Mouse (Mus musculus): ENCODE results near the gene Shroom2. TPM values are rescaled to one million over a fixed set of nuclear protein-coding genes. Genes with fewer than 3 reads are reported as not detected.
A peak's percentile ranks its signal among the peaks of the same experiment; 100 is the strongest.

The Shroom2 gene
- polyA plus RNA-seq, 1 experiment from 2014 or later, result 5.9 TPM

DNA sequence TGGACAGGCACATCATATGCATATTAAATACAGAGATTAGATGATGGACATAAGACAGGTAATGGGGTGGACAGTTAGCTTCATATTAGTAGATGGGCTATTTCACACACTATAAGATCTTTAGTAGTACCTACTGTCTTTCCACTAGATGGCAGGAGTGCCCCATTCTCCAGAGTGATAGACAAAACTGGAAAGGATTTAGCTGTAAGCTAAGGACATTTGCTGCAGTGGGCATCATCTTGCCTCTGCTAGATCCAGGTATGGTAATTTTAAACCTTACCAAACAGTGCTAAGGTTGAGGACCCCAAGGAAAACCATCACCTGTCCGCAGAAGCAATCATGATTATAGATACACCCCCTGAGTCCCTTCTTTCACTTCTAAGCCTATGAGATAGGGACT is 150.8 kb downstream of the Shroom2 start:
- H3K36me3 ChIP-seq (ENCODE audit: insufficient read depth, low read length), result no peaks in the 10 kb centered on the region
- H3K9me3 ChIP-seq (replicated peaks; ENCODE audit: low read length), result no peaks in the 10 kb centered on the region
- H3K4me3 ChIP-seq (replicated peaks; ENCODE audit: low read depth, low read length), result no peak overlapping the region
- H3K4me2 ChIP-seq (ENCODE audit: low read length), result no peak overlapping the region
- TF ChIP-seq CTCF (IDR thresholded peaks at IDR 0.05; ENCODE audit: low read depth), result peak; percentile 76
- no peak overlapping the region for H3K27ac ChIP-seq
- H3K27me3 ChIP-seq (ENCODE audit: insufficient read depth, low read length), result no peaks in the 10 kb centered on the region
- ATAC-seq (replicated peaks; ENCODE audit: low FRiP score, low read depth) (no peak; the same call in 1 of the 2 replicates), DNase-seq (ENCODE audit: low spot score) (peak; percentile 57)
- 89% methylated on average over 1 of the region's 1 CpGs for WGBS
- H3K4me1 ChIP-seq (replicated peaks; ENCODE audit: insufficient read depth, low read length), result no peaks in the 10 kb centered on the region
- no peak overlapping the region for H3K9ac ChIP-seq (ENCODE audit: low read depth, low read length)

DNA sequence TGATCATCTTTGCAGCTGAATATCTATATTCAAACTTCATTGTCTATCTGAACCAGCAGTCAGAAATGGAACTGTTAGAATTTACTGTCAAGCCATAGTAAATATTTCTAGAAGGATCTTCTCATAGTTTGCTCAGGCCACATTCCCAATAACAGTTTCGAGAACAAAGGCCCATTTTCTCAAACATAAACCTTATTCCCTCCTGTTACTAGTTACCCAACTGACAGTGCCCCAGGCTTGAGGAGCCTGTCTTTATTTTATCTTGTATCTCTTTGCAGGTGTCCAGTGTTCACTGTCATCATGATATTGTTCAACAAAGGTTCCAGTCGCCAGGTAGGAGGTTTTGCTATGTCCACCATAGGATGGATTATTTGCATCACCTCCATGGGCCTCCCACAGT is 206.2 kb downstream of the Shroom2 start, which contains the start of gene Cldn34a:
Gene Cldn34a, plus strand, starts transcription at position 301 of the 400 bp plus-strand sequence.
- Histone ChIP-seq H3K4me1 (replicated peaks; ENCODE audit: insufficient read depth, low read length) (no peaks in the 10 kb centered on the region), H3K36me3 (ENCODE audit: insufficient read depth, low read length) (no peaks in the 10 kb centered on the region), H3K4me2 (ENCODE audit: low read length) (no peak within 1 kb of the TSS), H3K27ac (no peak within 1 kb of the TSS), H3K9ac (ENCODE audit: low read depth, low read length) (no peak within 1 kb of the TSS), H3K4me3 (replicated peaks; ENCODE audit: low read depth, low read length) (no peak within 1 kb of the TSS), H3K9me3 (replicated peaks; ENCODE audit: low read length) (no peaks in the 10 kb centered on the region), H3K27me3 (ENCODE audit: insufficient read depth, low read length) (no peaks in the 10 kb centered on the region)
- WGBS, result 65% methylated on average over 2 of the region's 2 CpGs
- no peak for TF ChIP-seq CTCF (IDR thresholded peaks at IDR 0.05; ENCODE audit: low read depth)
- DNase-seq (ENCODE audit: low spot score) (no peak), ATAC-seq (replicated peaks; ENCODE audit: low FRiP score, low read depth) (no peak)

Other genes with a start within 250 kb of the Shroom2 start
- not detected in 2 replicates for gene Cldn34a, start 206.1 kb downstream of the Shroom2 start, polyA plus RNA-seq (2015; fragmentation: Nextera tagmentation; extraction: Ambion mirVana)
- 0.09 and 0.32 TPM in 2 replicates for gene Gpr143, start 12.5 kb upstream of the Shroom2 start, polyA plus RNA-seq (2015; fragmentation: Nextera tagmentation; extraction: Ambion mirVana)
- 0.52 and 0.75 TPM in 2 replicates for gene Usp51, start 237.0 kb upstream of the Shroom2 start, polyA plus RNA-seq (2015; fragmentation: Nextera tagmentation; extraction: Ambion mirVana)

Data from kidney, postnatal 0 days (tissue).